Mouse (Mus musculus) urinary bladder, postnatal 14 days (tissue): ENCODE results near the gene Rras2.

ENCODE experiments used
- DNase-seq: peaks from one replicate; pipeline ENCODE4 v3.0.0; 2021; ENCODE audit warnings: low spot score

Rras2 gene

GRCm38 (mm10) chr7:114071851-114072616, 45.5 kb downstream of the Rras2 start:
- no peak for DNase-seq

GRCm38 (mm10) chr7:114071395-114071794, 46.2 kb downstream of the Rras2 start:
- no peak for DNase-seq

GRCm38 (mm10) chr7:114070458-114070840, 47.1 kb downstream of the Rras2 start:
- no peak for DNase-seq

GRCm38 (mm10) chr7:114069726-114070457, 47.7 kb downstream of the Rras2 start:
- DNase-seq = no peak

- DNase-seq = no peak
Measured at GRCm38 (mm10) chr7:114068956-114069533, 48.5 kb downstream of the Rras2 start.

- peak; percentile 89 for DNase-seq
Measured at GRCm38 (mm10) chr7:114066529-114067178, 50.9 kb downstream of the Rras2 start.

GRCm38 (mm10) chr7:114065407-114066185, 52.0 kb downstream of the Rras2 start:
- peak; percentile 69 for DNase-seq

- no peak for DNase-seq
Measured at GRCm38 (mm10) chr7:114063966-114064365, 53.6 kb downstream of the Rras2 start.

- DNase-seq = peak; percentile 34
Measured at GRCm38 (mm10) chr7:114063534-114063933, 54.0 kb downstream of the Rras2 start.

- DNase-seq = peak; percentile 29
Measured at GRCm38 (mm10) chr7:114062451-114062850, 55.1 kb downstream of the Rras2 start.

GRCm38 (mm10) chr7:114060445-114060844, 57.1 kb downstream of the Rras2 start:
- DNase-seq = no peak

GRCm38 (mm10) chr7:114058927-114059441, 58.6 kb downstream of the Rras2 start:
- DNase-seq = no peak

- no peak for DNase-seq
Measured at GRCm38 (mm10) chr7:114058166-114058565, 59.4 kb downstream of the Rras2 start.

- no peak for DNase-seq
Measured at GRCm38 (mm10) chr7:114053720-114054119, 63.9 kb downstream of the Rras2 start.

- DNase-seq = no peak
Measured at GRCm38 (mm10) chr7:114045814-114046213, 71.8 kb downstream of the Rras2 start.

GRCm38 (mm10) chr7:114043929-114044549, 73.5 kb downstream of the Rras2 start:
- no peak for DNase-seq

GRCm38 (mm10) chr7:114042973-114043928, 74.3 kb downstream of the Rras2 start:
- peak; percentile 58 for DNase-seq

GRCm38 (mm10) chr7:114041349-114041748, 76.2 kb downstream of the Rras2 start:
- DNase-seq = no peak

GRCm38 (mm10) chr7:114037237-114037636, 80.3 kb downstream of the Rras2 start:
- no peak for DNase-seq

GRCm38 (mm10) chr7:114029596-114029995, 88.0 kb downstream of the Rras2 start:
- peak; percentile 60 for DNase-seq
